Mouse (Mus musculus) kidney, adult 8-10 months (tissue): ENCODE data around the gene Aurka.

Experiments
- DNase-seq, 2 experiments: peaks; one replicate each; pipeline ENCODE4 v3.0.0; 2022

Gene Aurka

GRCm38 (mm10) chr2:172370411-172371223, at the start of gene Aurka, which contains the start of gene Cstf1:
Aurka (minus strand) TSS chr2:172370535.
Cstf1 (plus strand) TSS chr2:172370681.
- peak; percentile 95 to 96 for DNase-seq

- no peak for DNase-seq
Measured at GRCm38 (mm10) chr2:172418208-172418607, 47.9 kb upstream of the Aurka start.

GRCm38 (mm10) chr2:172416876-172417275, 46.5 kb upstream of the Aurka start:
- DNase-seq: no peak

- DNase-seq: no peak
Measured at GRCm38 (mm10) chr2:172416218-172416617, 45.9 kb upstream of the Aurka start.

- no peak for DNase-seq
Measured at GRCm38 (mm10) chr2:172413894-172414293, 43.6 kb upstream of the Aurka start.

GRCm38 (mm10) chr2:172413273-172413672, 42.9 kb upstream of the Aurka start:
- DNase-seq: no peak

GRCm38 (mm10) chr2:172412454-172412853, 42.1 kb upstream of the Aurka start:
- no peak for DNase-seq

- DNase-seq: no peak
Measured at GRCm38 (mm10) chr2:172411091-172411490, 40.8 kb upstream of the Aurka start.

- no peak for DNase-seq
Measured at GRCm38 (mm10) chr2:172410686-172411085, 40.4 kb upstream of the Aurka start.

- DNase-seq: no peak
Measured at GRCm38 (mm10) chr2:172407499-172407898, 37.2 kb upstream of the Aurka start.

- no peak for DNase-seq
Measured at GRCm38 (mm10) chr2:172406173-172406572, 35.8 kb upstream of the Aurka start.

- DNase-seq: no peak
Measured at GRCm38 (mm10) chr2:172405011-172405410, 34.7 kb upstream of the Aurka start.

GRCm38 (mm10) chr2:172404239-172404638, 33.9 kb upstream of the Aurka start:
- DNase-seq: no peak

- DNase-seq: no peak
Measured at GRCm38 (mm10) chr2:172401116-172401825, 30.9 kb upstream of the Aurka start.

- no peak for DNase-seq
Measured at GRCm38 (mm10) chr2:172399901-172400300, 29.6 kb upstream of the Aurka start.

GRCm38 (mm10) chr2:172395961-172396360, 25.6 kb upstream of the Aurka start:
- no peak for DNase-seq

- DNase-seq: no peak
Measured at GRCm38 (mm10) chr2:172394671-172395070, 24.3 kb upstream of the Aurka start.

GRCm38 (mm10) chr2:172394052-172394392, 23.7 kb upstream of the Aurka start:
- no peak for DNase-seq

GRCm38 (mm10) chr2:172393391-172394051, 23.2 kb upstream of the Aurka start, which contains the start of gene Cass4:
Cass4 (plus strand) TSS chr2:172393794.
- DNase-seq: no peak

GRCm38 (mm10) chr2:172392041-172392521, 21.7 kb upstream of the Aurka start:
- no peak for DNase-seq

GRCm38 (mm10) chr2:172390341-172390740, 20.0 kb upstream of the Aurka start:
- DNase-seq: no peak

GRCm38 (mm10) chr2:172384715-172385114, 14.4 kb upstream of the Aurka start:
- no peak for DNase-seq

- DNase-seq: no peak
Measured at GRCm38 (mm10) chr2:172381898-172382297, 11.6 kb upstream of the Aurka start.
